Mouse (Mus musculus): ENCODE results near the gene Zfp853. TPM values are rescaled to one million over a fixed set of nuclear protein-coding genes. Genes with fewer than 3 reads are reported as not detected.

The Zfp853 gene
- total and polyA plus RNA-seq, 3 experiments = 0.08 to 0.14 TPM; not detected in 1

GRCm38 (mm10) chr5:143299686-143300085 is 6.3 kb upstream of the Zfp853 start:
- H3K27me3 ChIP-seq (ENCODE audit: control insufficient read depth in 1 of 2, insufficient read depth in 2 of 2, low read length in 2 of 2) = no peaks in the 10 kb centered on the region
- H3K27ac ChIP-seq (ENCODE audit: control insufficient read depth, low read depth, low read length) = no peak overlapping the region
- no peak overlapping the region for H3K4me3 ChIP-seq (ENCODE audit: control insufficient read depth in 1 of 2, insufficient read depth in 1 of 2, low read depth in 2 of 2, low read length in 2 of 2)
- DNase-seq (ENCODE audit: low read depth, low spot score) = peak; percentile 62
- H3K9ac ChIP-seq (ENCODE audit: control insufficient read depth, low read depth, low read length, poor library complexity, severe bottlenecking) = no peak overlapping the region
- H3K79me2 ChIP-seq (ENCODE audit: control insufficient read depth, insufficient read depth, low read length, poor library complexity) = peaks cover 3% of the 10 kb centered on the region; the same call in 1 of the 2 replicates
- H3K4me1 ChIP-seq (ENCODE audit: control insufficient read depth in 1 of 2, insufficient read depth in 2 of 2, low read length in 2 of 2) = no peaks in the 10 kb centered on the region
- no peaks in the 10 kb centered on the region for H3K9me3 ChIP-seq (replicated peaks; ENCODE audit: insufficient read depth, low read length)
- H3K36me3 ChIP-seq (ENCODE audit: control insufficient read depth in 1 of 2, insufficient read depth in 2 of 2, low read length in 2 of 2) = peaks cover 0 to 10% of the 10 kb centered on the region in 2 experiments; a peak in 2 of 4 replicates
- TF ChIP-seq SIN3A (IDR thresholded peaks at IDR 0.05; ENCODE audit: low read length) (0 out of 2 replicates have a peak, but pooled peaks have one; percentile 40), SMC3 (IDR thresholded peaks at IDR 0.05; ENCODE audit: low read depth, low read length) (peak; percentile 61), RAD21 (IDR thresholded peaks at IDR 0.05; ENCODE audit: low read depth, low read length) (peak; percentile 66), CTCF (IDR thresholded peaks at IDR 0.05 in 2 of 3, conservative IDR thresholded peaks at IDR 0.05 in 1 of 3; ENCODE audit: control insufficient read depth in 1 of 3, insufficient read depth in 1 of 3, low read depth in 2 of 3, low read length in 3 of 3, poor library complexity in 1 of 3, severe bottlenecking in 1 of 3) (peak; percentile 76 to 91 (median 77)), ZC3H11A (IDR thresholded peaks at IDR 0.05; ENCODE audit: low read depth, low read length) (peak; percentile 49; the same call in 1 of the 2 replicates), KAT2A (conservative IDR thresholded peaks at IDR 0.05; ENCODE audit: low read depth, low read length) (no peak)

GRCm38 (mm10) chr5:143298391-143298790 is 5.0 kb upstream of the Zfp853 start:
- Histone ChIP-seq H3K79me2 (ENCODE audit: control insufficient read depth, insufficient read depth, low read length, poor library complexity) (peaks cover 3% of the 10 kb centered on the region; the same call in 1 of the 2 replicates), H3K4me3 (ENCODE audit: control insufficient read depth in 1 of 2, insufficient read depth in 1 of 2, low read depth in 2 of 2, low read length in 2 of 2) (no peak overlapping the region), H3K9me3 (replicated peaks; ENCODE audit: insufficient read depth, low read length) (no peaks in the 10 kb centered on the region), H3K36me3 (ENCODE audit: control insufficient read depth in 1 of 2, insufficient read depth in 2 of 2, low read length in 2 of 2) (peaks cover 0 to 8% of the 10 kb centered on the region in 2 experiments; a peak in 2 of 4 replicates), H3K4me1 (ENCODE audit: control insufficient read depth in 1 of 2, insufficient read depth in 2 of 2, low read length in 2 of 2) (no peaks in the 10 kb centered on the region), H3K27ac (ENCODE audit: control insufficient read depth, low read depth, low read length) (no peak overlapping the region), H3K9ac (ENCODE audit: control insufficient read depth, low read depth, low read length, poor library complexity, severe bottlenecking) (no peak overlapping the region), H3K27me3 (ENCODE audit: control insufficient read depth in 1 of 2, insufficient read depth in 2 of 2, low read length in 2 of 2) (no peaks in the 10 kb centered on the region)
- DNase-seq (ENCODE audit: low read depth, low spot score) = peak; percentile 44
- no peak for TF ChIP-seq BHLHE40 (IDR thresholded peaks at IDR 0.05; ENCODE audit: borderline replicate concordance, low read depth, low read length)
- TF ChIP-seq MXI1 (IDR thresholded peaks at IDR 0.05; ENCODE audit: low read depth, low read length) = no peak
- TF ChIP-seq RCOR1 (IDR thresholded peaks at IDR 0.05; ENCODE audit: low read depth, low read length) = no peak
- no peak for TF ChIP-seq TCF12 (IDR thresholded peaks at IDR 0.05; ENCODE audit: low read depth, low read length)
- TF ChIP-seq USF2 (IDR thresholded peaks at IDR 0.05; ENCODE audit: borderline replicate concordance in 1 of 2, insufficient read depth in 1 of 2, low read depth in 1 of 2, low read length in 2 of 2) = no peak
- no peak for TF ChIP-seq MAX (IDR thresholded peaks at IDR 0.05; ENCODE audit: low read length)
- TF ChIP-seq POLR2A (IDR thresholded peaks at IDR 0.05; ENCODE audit: control insufficient read depth in 1 of 2, insufficient read depth in 1 of 2, low read depth in 1 of 2, low read length in 2 of 2, poor library complexity in 1 of 2) = no peak
- TF ChIP-seq GATA1 (IDR thresholded peaks at IDR 0.05; ENCODE audit: low read depth, low read length) = no peak
- peak; percentile 62 for TF ChIP-seq USF1 (IDR thresholded peaks at IDR 0.05; ENCODE audit: low read depth, low read length)
- TF ChIP-seq MAZ (IDR thresholded peaks at IDR 0.05; ENCODE audit: low read depth, low read length) = no peak
- TF ChIP-seq HCFC1 (IDR thresholded peaks at IDR 0.05; ENCODE audit: low read depth, low read length) = no peak
- peak; percentile 59 to 61 (median 60) for TF ChIP-seq CTCF (IDR thresholded peaks at IDR 0.05 in 2 of 3, conservative IDR thresholded peaks at IDR 0.05 in 1 of 3; ENCODE audit: control insufficient read depth in 1 of 3, insufficient read depth in 1 of 3, low read depth in 2 of 3, low read length in 3 of 3, poor library complexity in 1 of 3, severe bottlenecking in 1 of 3)
- TF ChIP-seq TBP (IDR thresholded peaks at IDR 0.05; ENCODE audit: low read depth, low read length) = no peak
- TF ChIP-seq SIN3A (IDR thresholded peaks at IDR 0.05; ENCODE audit: low read length) = no peak
- peak; percentile 26 for TF ChIP-seq RAD21 (IDR thresholded peaks at IDR 0.05; ENCODE audit: low read depth, low read length)
- no peak for TF ChIP-seq ZMIZ1 (IDR thresholded peaks at IDR 0.05; ENCODE audit: low read depth, low read length)
- TF ChIP-seq SMC3 (IDR thresholded peaks at IDR 0.05; ENCODE audit: low read depth, low read length) = peak; percentile 46
- 0 out of 2 replicates have a peak, but pooled peaks have one; percentile 23 for TF ChIP-seq POLR2AphosphoS2 (IDR thresholded peaks at IDR 0.05; ENCODE audit: low read length)
- TF ChIP-seq UBTF (IDR thresholded peaks at IDR 0.05; ENCODE audit: borderline replicate concordance, insufficient read depth, low read depth, low read length) = no peak

Measured in MEL (cell line).